Mouse (Mus musculus) MEL (cell line): ENCODE measurements around the gene Ppm1g. TPM values are rescaled to one million over a fixed set of nuclear protein-coding genes. Genes with fewer than 3 reads are reported as not detected.
A peak's percentile ranks its signal among the peaks of the same experiment; 100 is the strongest.

ENCODE experiments used
- DNase-seq: peaks from one replicate; pipeline ENCODE4 v3.0.0; 2011; ENCODE audit warnings: low read depth, low spot score
- H3K27ac ChIP-seq: 2 replicates; pipeline ENCODE4 v1.5.1; 2012; ENCODE audit warnings: low read depth, mild to moderate bottlenecking, control low read depth, low read length, moderate library complexity; ENCODE audit not compliant: control insufficient read depth
- H3K27me3 ChIP-seq, 2 experiments: fragments of 150-350 bp in 1 of 2; sonication (generic) in 1 of 2; 2 replicates each; pipeline ENCODE4 v1.6.1; 2012; ENCODE audit warnings: low read length in 2 of 2, mild to moderate bottlenecking in 2 of 2, improper control_type of control experiment in 1 of 2, moderate library complexity in 1 of 2; ENCODE audit not compliant: insufficient read depth in 2 of 2, control insufficient read depth in 1 of 2
- H3K36me3 ChIP-seq, 2 experiments: 2 replicates each; pipeline ENCODE4 v1.6.1; 2012 to 2014; ENCODE audit warnings: low read length in 2 of 2, improper control_type of control experiment in 1 of 2, inconsistent platforms in 1 of 2, mild to moderate bottlenecking in 1 of 2; ENCODE audit not compliant: insufficient read depth in 2 of 2, control insufficient read depth in 1 of 2
- H3K4me1 ChIP-seq, 2 experiments: fragments of 150-350 bp in 1 of 2; sonication (generic) in 1 of 2; 2 replicates each; pipeline ENCODE4 v1.6.1; 2012; ENCODE audit warnings: low read length in 2 of 2, improper control_type of control experiment in 1 of 2, mild to moderate bottlenecking in 1 of 2; ENCODE audit not compliant: insufficient read depth in 2 of 2, control insufficient read depth in 1 of 2
- H3K4me3 ChIP-seq, 2 experiments: fragments of 150-350 bp in 1 of 2; sonication (generic) in 1 of 2; 2 replicates each; pipeline ENCODE4 v1.5.1; 2012; ENCODE audit warnings: low read depth in 2 of 2, low read length in 2 of 2, mild to moderate bottlenecking in 2 of 2, moderate library complexity in 2 of 2, control low read depth in 1 of 2, improper control_type of control experiment in 1 of 2; ENCODE audit not compliant: control insufficient read depth in 1 of 2, insufficient read depth in 1 of 2
- H3K79me2 ChIP-seq: 2 replicates; pipeline ENCODE4 v1.6.1; 2012; ENCODE audit warnings: mild to moderate bottlenecking, low read length, moderate library complexity; ENCODE audit not compliant: control insufficient read depth, poor library complexity, insufficient read depth
- H3K9ac ChIP-seq: 2 replicates; pipeline ENCODE4 v1.6.1; 2012; ENCODE audit warnings: low read depth, mild to moderate bottlenecking, control low read depth, low read length, moderate library complexity; ENCODE audit not compliant: control insufficient read depth, poor library complexity, severe bottlenecking
- H3K9me3 ChIP-seq: fragments of 150-350 bp; sonication (generic); replicated peaks from 2 replicates; pipeline ENCODE4 v1.6.1; 2012; ENCODE audit warnings: mild to moderate bottlenecking, low read length, improper control_type of control experiment, moderate library complexity; ENCODE audit not compliant: insufficient read depth
- BHLHE40 ChIP-seq: IDR thresholded peaks from 2 replicates; pipeline ENCODE4 v1.6.1; 2012; ENCODE audit warnings: low read depth, mild to moderate bottlenecking, inconsistent platforms, low read length, improper control_type of control experiment, borderline replicate concordance
- CHD2 ChIP-seq: IDR thresholded peaks from 2 replicates; pipeline ENCODE4 v1.6.1; 2011; ENCODE audit warnings: low read length, improper control_type of control experiment
- E2F4 ChIP-seq: IDR thresholded peaks from 2 replicates; pipeline ENCODE4 v1.6.1; 2011; ENCODE audit warnings: low read depth, low read length, improper control_type of control experiment, borderline replicate concordance
- ELF1 ChIP-seq: IDR thresholded peaks from 2 replicates; pipeline ENCODE4 v1.6.1; 2014; ENCODE audit warnings: low read depth, mild to moderate bottlenecking, inconsistent platforms, low read length, improper control_type of control experiment, moderate library complexity
- EP300 ChIP-seq, 2 experiments: IDR thresholded peaks; 2 replicates each; pipeline ENCODE4 v1.6.1; 2011; ENCODE audit warnings: improper control_type of control experiment in 2 of 2, low read length in 2 of 2, low read depth in 1 of 2, mild to moderate bottlenecking in 1 of 2
- ETS1 ChIP-seq: IDR thresholded peaks from 2 replicates; pipeline ENCODE4 v1.6.1; 2012; ENCODE audit warnings: low read depth, mild to moderate bottlenecking, inconsistent platforms, low read length, improper control_type of control experiment, moderate library complexity
- GATA1 ChIP-seq: IDR thresholded peaks from 2 replicates; pipeline ENCODE4 v1.6.1; 2011; ENCODE audit warnings: low read depth, low read length, improper control_type of control experiment
- KAT2A ChIP-seq: conservative IDR thresholded peaks from 2 replicates; pipeline ENCODE4 v1.6.1; 2012; ENCODE audit warnings: low read depth, low read length, improper control_type of control experiment, inconsistent platforms
- MAX ChIP-seq: IDR thresholded peaks from 2 replicates; pipeline ENCODE4 v1.6.1; 2011; ENCODE audit warnings: low read length, improper control_type of control experiment
- MEF2A ChIP-seq: IDR thresholded peaks from 2 replicates; pipeline ENCODE4 v1.6.1; 2014; ENCODE audit warnings: low read depth, mild to moderate bottlenecking, inconsistent platforms, low read length, improper control_type of control experiment; ENCODE audit not compliant: poor library complexity, insufficient replicate concordance, severe bottlenecking; ENCODE audit errors: extremely low read depth
- MXI1 ChIP-seq: IDR thresholded peaks from 2 replicates; pipeline ENCODE4 v1.6.1; 2011; ENCODE audit warnings: mild to moderate bottlenecking, low read depth, low read length, improper control_type of control experiment
- MYB ChIP-seq: IDR thresholded peaks from 2 replicates; pipeline ENCODE4 v1.6.1; 2011; ENCODE audit warnings: mild to moderate bottlenecking, low read depth, low read length, improper control_type of control experiment
- MYC ChIP-seq: IDR thresholded peaks from 2 replicates; pipeline ENCODE4 v1.6.1; 2011; ENCODE audit warnings: low read depth, mild to moderate bottlenecking, low read length, improper control_type of control experiment, moderate library complexity
- POLR2A ChIP-seq, 2 experiments: IDR thresholded peaks; 2 replicates each; pipeline ENCODE4 v1.6.1; 2011 to 2012; ENCODE audit warnings: low read length in 2 of 2, mild to moderate bottlenecking in 2 of 2, control low read depth in 1 of 2, improper control_type of control experiment in 1 of 2, low read depth in 1 of 2, moderate library complexity in 1 of 2; ENCODE audit not compliant: control insufficient read depth in 1 of 2, insufficient read depth in 1 of 2, poor library complexity in 1 of 2
- POLR2AphosphoS2 ChIP-seq: IDR thresholded peaks from 2 replicates; pipeline ENCODE4 v1.6.1; 2011; ENCODE audit warnings: low read length, improper control_type of control experiment
- POLR2AphosphoS5 ChIP-seq: IDR thresholded peaks from 2 replicates; pipeline ENCODE4 v1.6.1; 2012; ENCODE audit warnings: low read depth, borderline replicate concordance, mild to moderate bottlenecking, inconsistent platforms, low read length, moderate library complexity, mixed read lengths
- RAD21 ChIP-seq: IDR thresholded peaks from 2 replicates; pipeline ENCODE4 v1.6.1; 2011; ENCODE audit warnings: mild to moderate bottlenecking, low read depth, low read length, improper control_type of control experiment
- RCOR1 ChIP-seq: IDR thresholded peaks from 2 replicates; pipeline ENCODE4 v1.6.1; 2012; ENCODE audit warnings: low read depth, mild to moderate bottlenecking, inconsistent platforms, low read length, improper control_type of control experiment
- SIN3A ChIP-seq: IDR thresholded peaks from 2 replicates; pipeline ENCODE4 v1.6.1; 2012; ENCODE audit warnings: low read length, improper control_type of control experiment, inconsistent platforms
- SMC3 ChIP-seq: IDR thresholded peaks from 2 replicates; pipeline ENCODE4 v1.6.1; 2011; ENCODE audit warnings: low read depth, low read length, improper control_type of control experiment
- TBP ChIP-seq: IDR thresholded peaks from 2 replicates; pipeline ENCODE4 v1.8.0; 2011; ENCODE audit warnings: low read depth, low read length, improper control_type of control experiment
- TCF12 ChIP-seq: IDR thresholded peaks from 2 replicates; pipeline ENCODE4 v1.6.1; 2014; ENCODE audit warnings: low read depth, mild to moderate bottlenecking, inconsistent platforms, low read length, improper control_type of control experiment, moderate library complexity
- USF1 ChIP-seq: IDR thresholded peaks from 2 replicates; pipeline ENCODE4 v1.6.1; 2014; ENCODE audit warnings: low read depth, mild to moderate bottlenecking, inconsistent platforms, low read length, improper control_type of control experiment, moderate library complexity
- ZC3H11A ChIP-seq: IDR thresholded peaks from 2 replicates; pipeline ENCODE4 v1.6.1; 2012; ENCODE audit warnings: low read depth, mild to moderate bottlenecking, inconsistent platforms, low read length, improper control_type of control experiment
- ZKSCAN1 ChIP-seq: IDR thresholded peaks from 2 replicates; pipeline ENCODE4 v1.6.1; 2012; ENCODE audit warnings: low read depth, mild to moderate bottlenecking, inconsistent platforms, low read length, improper control_type of control experiment, moderate library complexity
- ZMIZ1 ChIP-seq: IDR thresholded peaks from 2 replicates; pipeline ENCODE4 v1.6.1; 2012; ENCODE audit warnings: low read depth, mild to moderate bottlenecking, inconsistent platforms, low read length, improper control_type of control experiment, moderate library complexity
- ZNF384 ChIP-seq: IDR thresholded peaks from 2 replicates; pipeline ENCODE4 v1.6.1; 2012; ENCODE audit warnings: low read depth, mild to moderate bottlenecking, inconsistent platforms, low read length, improper control_type of control experiment
- polyA plus RNA-seq, 2 experiments: library from polyadenylated mRNA; stranded (reverse) in 1 of 2; unstranded in 1 of 2; fragments of >175 nt in 1 of 2; fragments of >200 nt in 1 of 2; gene quantifications; 2 replicates each; pipeline versions ENCODE4 v1.2.1 to v1.2.4; 2012; ENCODE audit warnings: low replicate concordance in 2 of 2, low read depth in 1 of 2; ENCODE audit not compliant: insufficient read length in 2 of 2, insufficient read depth in 1 of 2, missing spikeins in 1 of 2
- total RNA-seq: library from RNA; depleted of rRNA; stranded (reverse); fragments of 300-350 nt; gene quantifications from 2 replicates; pipeline ENCODE4 v1.2.3, GENCODE M21; 2012

Ppm1g gene
- total and polyA plus RNA-seq, 3 experiments = 169 to 639 (median 408) TPM

- TF ChIP-seq POLR2AphosphoS5 = peak; percentile 76; the same call in 1 of the 2 replicates
- peak; percentile 83 for TF ChIP-seq MAX
- TF ChIP-seq ZNF384 = no peak
- peak; percentile 37 for TF ChIP-seq TCF12
- peak; percentile 91 for TF ChIP-seq SIN3A
- no peak for TF ChIP-seq SMC3
- TF ChIP-seq RAD21 = no peak
- peak; percentile 90 for TF ChIP-seq E2F4
- TF ChIP-seq USF1 = peak; percentile 19; the same call in 1 of the 2 replicates
- TF ChIP-seq BHLHE40 = no peak
- peak; percentile 89 for TF ChIP-seq ELF1
- TF ChIP-seq TBP = peak; percentile 88
- no peak; the same call in 1 of the 2 replicates for TF ChIP-seq GATA1
- peak; percentile 75 for TF ChIP-seq MYC
- peak; percentile 40; the same call in 1 of the 2 replicates for TF ChIP-seq RCOR1
- peak; percentile 80 for TF ChIP-seq KAT2A
- peak; percentile 88 for TF ChIP-seq ZMIZ1
Measured at GRCm38 (mm10) chr5:31179766-31180630, 40.5 kb downstream of the Ppm1g start, which contains the start of the genes Gm29609 and Gtf3c2 (continued).

DNA sequence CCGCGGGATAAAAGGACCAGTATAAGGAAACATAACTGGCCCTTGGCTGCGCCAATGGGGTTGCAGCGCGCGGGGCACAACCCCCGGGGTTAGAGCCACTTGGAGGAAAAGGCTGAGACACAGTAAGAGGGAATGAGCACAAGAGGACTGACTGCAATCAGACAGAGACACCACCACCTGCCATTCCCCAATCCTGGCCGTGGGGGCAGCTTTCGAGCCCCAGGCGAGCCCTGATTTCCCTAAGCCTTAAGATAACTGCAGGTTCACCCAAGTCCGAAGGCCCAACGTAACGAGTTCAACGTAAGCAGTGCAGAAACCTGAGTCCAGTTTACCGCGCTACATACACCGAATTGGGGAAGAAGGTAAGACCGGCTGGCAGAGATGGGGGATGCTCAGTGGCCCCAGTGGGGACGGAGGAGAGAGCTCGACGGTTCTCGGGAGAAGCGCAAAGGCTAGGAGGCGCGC, 41.2 kb downstream of the Ppm1g start:
- no peaks in the 10 kb centered on the region for H3K27me3 ChIP-seq
- peak overlapping the region; percentile 96 for H3K27ac ChIP-seq
- H3K9ac ChIP-seq = peak overlapping the region; percentile 83
- peaks cover 17 to 19% of the 10 kb centered on the region in 2 experiments for H3K4me1 ChIP-seq
- DNase-seq = peak; percentile 90
- H3K36me3 ChIP-seq = peaks cover 12 to 33% of the 10 kb centered on the region in 2 experiments
- TF ChIP-seq BHLHE40 = no peak
- no peak for TF ChIP-seq POLR2AphosphoS2
- TF ChIP-seq MXI1 = no peak; the same call in 1 of the 2 replicates
- no peak for TF ChIP-seq ZC3H11A
- TF ChIP-seq ZMIZ1 = no peak
- 0 out of 2 replicates have a peak, but pooled peaks have one; percentile 60 for TF ChIP-seq POLR2AphosphoS5
- TF ChIP-seq TBP = peak; percentile 71; the same call in 1 of the 2 replicates
- no peak for TF ChIP-seq ZKSCAN1
- TF ChIP-seq MAX = no peak
- no peak for TF ChIP-seq CHD2
- no peak for TF ChIP-seq ELF1
- peak; percentile 39 to 62; a peak in 2 of 4 replicates for TF ChIP-seq POLR2A (IDR thresholded peaks at IDR 0.05; ENCODE audit: control insufficient read depth in 1 of 2, insufficient read depth in 1 of 2, low read depth in 1 of 2, low read length in 2 of 2, poor library complexity in 1 of 2)
- TF ChIP-seq ETS1 = no peak
- TF ChIP-seq TCF12 = no peak
- TF ChIP-seq SMC3 = no peak
- TF ChIP-seq MYB = no peak
- no peak for TF ChIP-seq RAD21
- TF ChIP-seq MEF2A = no peak
- TF ChIP-seq E2F4 = peak; percentile 84
- TF ChIP-seq EP300 (IDR thresholded peaks at IDR 0.05; ENCODE audit: low read depth in 1 of 2, low read length in 2 of 2) = no peak
- H3K9me3 ChIP-seq = no peaks in the 10 kb centered on the region
- peaks cover 43% of the 10 kb centered on the region for H3K79me2 ChIP-seq
- H3K4me3 ChIP-seq = peak overlapping the region; percentile 67 to 85
